Mouse (Mus musculus) embryonic facial prominence, embryonic 13.5 days (tissue): ENCODE measurements around the gene Spata25. TPM values are rescaled to one million over a fixed set of nuclear protein-coding genes. Genes with fewer than 3 reads are reported as not detected.
"Not testable (repeated sequence)": the region's sequence is repeated elsewhere in the genome, so short reads cannot be mapped to it uniquely, and the experiment has no call there.

Experiments
- ATAC-seq: fragments of 200-750 bp; cut with Nextera tagmentation; 2 replicates; pipeline ENCODE4 v1.8.0; 2017; ENCODE audit warnings: low read depth; ENCODE audit not compliant: insufficient number of reproducible peaks, insufficient read depth, low FRiP score, low TSS enrichment
- H3K27ac ChIP-seq: fragments of 300-500 bp; sonication (generic); 2 replicates; pipeline ENCODE4 v1.5.1; 2015; ENCODE audit warnings: moderate library complexity, mild to moderate bottlenecking, inconsistent platforms
- H3K27me3 ChIP-seq: fragments of 300-500 bp; sonication (generic); 2 replicates; pipeline ENCODE4 v1.6.1; 2015; ENCODE audit warnings: mild to moderate bottlenecking, inconsistent platforms
- H3K36me3 ChIP-seq: fragments of 300-500 bp; sonication (generic); 2 replicates; pipeline ENCODE4 v1.6.1; 2015; ENCODE audit warnings: mild to moderate bottlenecking, inconsistent platforms
- H3K4me1 ChIP-seq: fragments of 300-500 bp; sonication (generic); 2 replicates; pipeline ENCODE4 v1.6.1; 2015; ENCODE audit warnings: inconsistent platforms
- H3K4me2 ChIP-seq: fragments of 300-500 bp; sonication (generic); 2 replicates; pipeline ENCODE4 v1.6.1; 2015; ENCODE audit warnings: moderate library complexity, mild to moderate bottlenecking, inconsistent platforms
- H3K4me3 ChIP-seq: fragments of 300-500 bp; sonication (generic); 2 replicates; pipeline ENCODE4 v1.5.1; 2015; ENCODE audit warnings: mild to moderate bottlenecking, inconsistent platforms
- H3K9ac ChIP-seq: fragments of 300-500 bp; sonication (generic); 2 replicates; pipeline ENCODE4 v1.6.1; 2015; ENCODE audit warnings: mild to moderate bottlenecking, inconsistent platforms
- H3K9me3 ChIP-seq: fragments of 300-500 bp; sonication (generic); 2 replicates; pipeline ENCODE4 v1.6.1; 2016; ENCODE audit warnings: inconsistent platforms
- WGBS: fragments of 180-500 bp; shearing (Covaris S2); methylation state at CpG from one replicate; pipeline ENCODE4 v1.1.7; 2015; ENCODE audit warnings: mixed read lengths; 5-methylcytosine and 5-hydroxymethylcytosine counted together
- polyA plus RNA-seq: library from polyadenylated mRNA; unstranded; fragments of >200 nt; fragmentation: Nextera tagmentation; extraction: Ambion mirVana; gene quantifications from 2 replicates; pipeline ENCODE4 v1.2.1, GENCODE M21; 2015

Spata25 gene
- polyA plus RNA-seq = not detected in 2 replicates

DNA sequence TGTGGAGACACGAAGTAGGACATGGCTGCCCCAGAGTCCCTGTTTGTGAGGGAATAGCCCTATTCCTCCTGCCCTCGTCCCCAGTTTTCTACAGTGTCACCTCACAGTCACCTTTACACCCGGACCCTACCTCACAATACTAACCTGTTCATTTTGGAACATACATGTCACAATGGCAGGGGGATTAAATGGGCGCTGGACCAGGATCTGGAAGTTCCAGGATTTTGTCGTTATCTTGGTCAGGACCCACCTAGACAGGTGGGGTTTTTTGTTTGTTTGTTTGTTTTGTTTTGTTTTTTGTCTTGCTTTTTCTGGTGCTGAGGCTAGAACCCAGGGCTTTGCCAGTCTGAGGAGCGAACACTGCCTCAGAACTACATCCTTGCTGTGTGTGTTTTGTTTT, at the start of gene Spata25:
Spata25 (minus strand) TSS at position 101 of the 400 bp plus-strand sequence.
- no peak within 1 kb of the TSS for H3K27ac ChIP-seq
- H3K9ac ChIP-seq = no peak within 1 kb of the TSS
- H3K36me3 ChIP-seq = peaks cover 45% of the 10 kb centered on the region
- no peaks in the 10 kb centered on the region for H3K27me3 ChIP-seq
- peaks cover 12% of the 10 kb centered on the region for H3K4me1 ChIP-seq
- H3K4me3 ChIP-seq = no peak within 1 kb of the TSS
- H3K9me3 ChIP-seq = no peaks in the 10 kb centered on the region
- no peak for ATAC-seq
- 88% methylated on average over 6 of the region's 6 CpGs for WGBS
- no peak within 1 kb of the TSS for H3K4me2 ChIP-seq

DNA sequence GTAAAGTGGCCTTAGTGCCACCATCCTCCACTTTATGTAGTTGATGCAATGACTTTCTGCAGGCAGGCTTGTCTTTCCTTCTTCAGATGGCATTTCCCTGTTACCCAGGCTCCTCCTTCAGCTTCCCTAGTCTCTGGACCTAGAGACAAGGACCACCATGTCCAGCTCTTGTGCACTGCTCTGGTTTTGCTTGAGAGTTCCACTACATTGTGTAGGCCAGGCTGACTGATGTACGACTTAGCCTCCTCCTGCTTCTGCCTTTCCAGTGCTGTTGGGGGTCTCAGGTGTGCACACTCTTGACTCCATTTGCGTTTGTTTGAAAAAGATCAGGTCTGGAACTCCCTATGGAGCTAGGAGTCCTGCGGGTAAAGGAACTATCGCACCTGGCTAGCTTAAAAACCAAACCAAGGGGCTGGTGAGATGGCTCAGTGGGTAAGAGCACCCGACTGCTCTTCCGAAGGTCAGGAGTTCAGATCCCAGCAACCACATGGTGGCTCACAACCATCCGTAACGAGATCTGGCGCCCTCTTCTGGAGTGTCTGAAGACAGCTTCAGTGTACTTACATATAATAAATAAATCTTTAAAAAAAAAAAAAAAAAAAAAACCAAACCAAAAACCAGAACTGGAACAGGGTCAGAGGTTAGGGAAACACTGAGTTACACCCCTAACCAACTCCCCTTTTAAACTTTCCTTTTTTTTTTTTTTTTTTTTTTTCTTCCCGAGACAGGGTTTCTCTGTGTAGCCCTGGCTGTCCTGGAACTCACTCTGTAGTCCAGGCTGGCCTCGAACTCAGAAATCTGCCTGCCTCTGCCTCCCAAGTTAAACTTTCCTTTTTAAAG, 49.3 kb upstream of the Spata25 start:
- Histone ChIP-seq H3K4me1 (peaks cover 40% of the 10 kb centered on the region), H3K4me3 (peak overlapping the region; percentile 92), H3K4me2 (peak overlapping the region; percentile 94), H3K27ac (0 out of 2 replicates have a peak overlapping the region, but pooled peaks have one; percentile 22)
- not testable (repeated sequence) for H3K9me3 ChIP-seq, H3K9ac ChIP-seq, H3K27me3 ChIP-seq, H3K36me3 ChIP-seq, ATAC-seq
- WGBS = 73% methylated on average over 11 of the region's 11 CpGs

GRCm38 (mm10) chr2:164875648-164876047, 47.3 kb upstream of the Spata25 start:
- not testable (repeated sequence) for H3K9me3 ChIP-seq, H3K36me3 ChIP-seq, H3K9ac ChIP-seq, H3K27me3 ChIP-seq, ATAC-seq, H3K4me2 ChIP-seq, H3K4me3 ChIP-seq
- Histone ChIP-seq H3K27ac (0 out of 2 replicates have a peak overlapping the region, but pooled peaks have one; percentile 81), H3K4me1 (peaks cover 32% of the 10 kb centered on the region)
- 48% methylated on average over 2 of the region's 2 CpGs for WGBS

DNA sequence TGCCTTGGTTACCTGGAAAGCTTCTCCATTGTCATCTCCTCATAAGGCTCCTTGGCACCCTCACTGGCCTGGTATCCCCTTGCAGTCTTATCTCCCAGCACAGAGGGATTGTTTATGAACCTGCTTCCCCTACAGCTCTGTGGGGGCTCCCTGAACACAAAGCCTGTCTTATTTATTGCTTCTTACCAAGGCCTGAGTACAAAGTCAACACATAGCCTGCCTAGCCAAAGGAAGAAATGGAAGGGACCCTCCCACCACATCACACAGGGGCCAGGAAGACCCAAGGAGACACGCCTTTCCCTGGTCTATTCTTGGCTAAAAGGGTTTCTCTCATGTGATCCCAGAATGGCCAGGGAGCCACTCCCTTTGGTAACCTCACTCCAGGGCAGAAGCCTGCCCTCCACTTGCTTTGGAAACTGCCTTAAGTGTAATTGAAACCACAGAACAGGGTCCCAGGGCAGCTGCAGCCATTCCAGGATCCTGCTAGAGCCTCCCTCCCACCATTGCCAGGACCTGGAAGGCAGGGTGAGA, 46.0 kb upstream of the Spata25 start:
- H3K9me3 ChIP-seq = no peaks in the 10 kb centered on the region
- WGBS = 12% methylated on average over 1 of the region's 1 CpGs
- H3K4me3 ChIP-seq = no peak overlapping the region
- peaks cover 26% of the 10 kb centered on the region for H3K4me1 ChIP-seq
- no peaks in the 10 kb centered on the region for H3K27me3 ChIP-seq
- H3K36me3 ChIP-seq = no peaks in the 10 kb centered on the region
- no peak for ATAC-seq
- H3K27ac ChIP-seq = peak overlapping the region; percentile 81
- H3K4me2 ChIP-seq = no peak overlapping the region; the same call in 1 of the 2 replicates
- no peak overlapping the region for H3K9ac ChIP-seq

- 66% methylated on average over 3 of the region's 3 CpGs for WGBS
- Histone ChIP-seq H3K27me3 (no peaks in the 10 kb centered on the region), H3K36me3 (no peaks in the 10 kb centered on the region), H3K9me3 (no peaks in the 10 kb centered on the region), H3K4me1 (peaks cover 26% of the 10 kb centered on the region), H3K9ac (no peak overlapping the region), H3K4me2 (no peak overlapping the region; the same call in 1 of the 2 replicates), H3K27ac (peak overlapping the region; percentile 81), H3K4me3 (no peak overlapping the region)
- no peak for ATAC-seq
These were observed 45.3 kb upstream of the Spata25 start for GRCm38 (mm10) chr2:164873621-164874020.

- Histone ChIP-seq H3K9me3 (peaks cover 9% of the 10 kb centered on the region; the same call in 1 of the 2 replicates), H3K36me3 (no peaks in the 10 kb centered on the region), H3K9ac (no peak overlapping the region), H3K27me3 (no peaks in the 10 kb centered on the region), H3K4me3 (no peak overlapping the region), H3K4me1 (peaks cover 20% of the 10 kb centered on the region), H3K4me2 (no peak overlapping the region), H3K27ac (no peak overlapping the region)
- no peak for ATAC-seq
- WGBS = 62% methylated on average over 6 of the region's 6 CpGs
These were observed 43.4 kb upstream of the Spata25 start for GRCm38 (mm10) chr2:164871602-164872303.

GRCm38 (mm10) chr2:164868491-164868890, 40.2 kb upstream of the Spata25 start:
- Histone ChIP-seq H3K4me3 (no peak overlapping the region), H3K4me2 (no peak overlapping the region), H3K36me3 (no peaks in the 10 kb centered on the region), H3K4me1 (peaks cover 4% of the 10 kb centered on the region; the same call in 1 of the 2 replicates), H3K27me3 (no peaks in the 10 kb centered on the region), H3K9ac (no peak overlapping the region), H3K27ac (no peak overlapping the region), H3K9me3 (peaks cover 9% of the 10 kb centered on the region; the same call in 1 of the 2 replicates)
- 74% methylated on average over 7 of the region's 7 CpGs for WGBS
- ATAC-seq = no peak

DNA sequence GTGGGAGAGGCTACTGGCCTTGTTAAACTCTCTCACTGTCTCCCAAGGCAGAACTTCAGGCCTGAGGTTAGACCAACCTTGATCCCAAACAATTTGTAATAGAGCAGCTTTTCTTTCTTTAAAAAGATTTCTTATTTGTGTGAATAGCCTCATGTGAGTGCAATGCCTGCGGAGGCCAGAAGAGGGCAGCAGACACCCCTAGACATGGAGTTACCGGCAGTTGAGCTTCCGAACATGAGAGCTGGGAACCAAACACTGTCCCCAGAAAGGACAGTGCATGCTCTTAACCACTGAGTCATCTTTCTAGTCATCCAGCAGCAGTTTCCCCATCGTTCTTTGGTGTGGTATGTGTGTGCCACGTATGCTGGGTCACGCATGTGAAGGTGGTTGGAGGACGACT, 39.2 kb upstream of the Spata25 start:
- Histone ChIP-seq H3K9me3 (peaks cover 9% of the 10 kb centered on the region; the same call in 1 of the 2 replicates), H3K27me3 (no peaks in the 10 kb centered on the region), H3K4me3 (no peak overlapping the region), H3K36me3 (no peaks in the 10 kb centered on the region), H3K4me1 (peaks cover 5% of the 10 kb centered on the region), H3K9ac (no peak overlapping the region), H3K4me2 (no peak overlapping the region), H3K27ac (0 out of 2 replicates have a peak overlapping the region, but pooled peaks have one; percentile 14)
- no peak for ATAC-seq
- WGBS = 91% methylated on average over 7 of the region's 7 CpGs

DNA sequence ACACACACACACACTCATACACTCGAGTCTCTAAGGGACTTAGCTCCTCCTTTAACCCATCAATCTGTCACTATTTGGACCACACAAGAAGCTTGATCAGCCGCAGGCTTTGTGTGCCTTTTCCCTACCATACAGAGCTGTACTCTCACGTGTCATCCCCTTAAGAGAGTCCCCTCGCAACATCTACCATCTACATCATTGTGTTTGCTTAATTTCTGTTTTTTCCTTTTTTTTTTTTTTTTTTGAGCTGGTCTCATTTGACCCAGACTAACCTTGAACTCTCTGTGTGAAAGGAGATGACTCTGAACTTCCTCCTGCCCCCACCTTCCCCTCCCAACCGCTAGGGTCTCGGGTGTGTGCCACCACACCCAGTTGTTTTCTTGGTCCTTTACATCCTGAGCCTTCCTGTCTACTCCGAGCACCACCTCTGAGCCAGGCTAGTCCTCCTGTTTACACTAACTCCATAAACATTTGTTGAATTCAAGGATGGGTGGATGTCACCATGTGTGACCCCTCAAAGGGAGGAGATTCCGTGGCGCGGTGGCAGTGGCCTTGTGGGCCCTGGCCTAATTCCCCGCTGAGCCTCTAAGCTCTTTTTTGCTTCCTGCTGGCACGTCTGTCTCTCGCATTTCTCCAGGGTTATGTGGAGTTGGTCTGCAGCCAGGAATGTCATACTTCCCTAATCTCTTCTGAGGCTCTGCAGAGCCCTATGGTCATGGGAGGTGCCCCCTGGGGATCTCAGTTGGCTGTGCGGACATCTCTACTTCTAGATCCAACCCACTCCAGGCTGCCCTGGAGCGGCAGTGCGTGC, 38.6 kb upstream of the Spata25 start:
- Histone ChIP-seq H3K36me3 (no peaks in the 10 kb centered on the region), H3K27ac (0 out of 2 replicates have a peak overlapping the region, but pooled peaks have one; percentile 14), H3K27me3 (no peaks in the 10 kb centered on the region), H3K9ac (no peak overlapping the region), H3K4me3 (no peak overlapping the region), H3K4me2 (no peak overlapping the region), H3K4me1 (peaks cover 11% of the 10 kb centered on the region), H3K9me3 (peaks cover 9% of the 10 kb centered on the region; the same call in 1 of the 2 replicates)
- no peak for ATAC-seq
- WGBS = 57% methylated on average over 16 of the region's 16 CpGs

GRCm38 (mm10) chr2:164864593-164864992, 36.3 kb upstream of the Spata25 start:
- H3K4me1 ChIP-seq = peaks cover 16% of the 10 kb centered on the region
- no peak for ATAC-seq
- no peak overlapping the region for H3K27ac ChIP-seq
- H3K4me2 ChIP-seq = no peak overlapping the region
- WGBS = 70% methylated on average over 4 of the region's 4 CpGs
- no peaks in the 10 kb centered on the region for H3K27me3 ChIP-seq
- H3K9me3 ChIP-seq = peaks cover 9% of the 10 kb centered on the region; the same call in 1 of the 2 replicates
- H3K4me3 ChIP-seq = no peak overlapping the region
- H3K36me3 ChIP-seq = no peaks in the 10 kb centered on the region
- H3K9ac ChIP-seq = no peak overlapping the region

DNA sequence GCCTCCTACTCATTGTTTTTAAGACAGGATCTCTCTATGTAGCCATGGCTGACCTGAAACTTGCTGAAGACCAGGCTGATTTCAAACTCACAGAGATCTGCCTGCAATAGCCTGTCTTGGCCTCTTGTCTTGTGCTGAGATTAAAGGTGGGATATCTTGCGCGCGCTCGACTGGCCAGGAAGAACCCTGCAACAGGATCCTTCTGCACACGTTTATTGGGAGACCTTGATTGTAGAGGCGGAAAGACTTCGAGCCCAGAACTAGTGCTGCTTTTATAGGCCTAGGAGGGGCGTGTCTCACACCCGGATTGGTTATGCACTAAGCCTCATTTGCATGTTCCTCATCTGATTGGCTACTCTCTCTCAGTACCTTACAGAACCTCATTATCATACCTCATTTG, 35.1 kb upstream of the Spata25 start:
- not testable (repeated sequence) for H3K4me2 ChIP-seq, H3K9me3 ChIP-seq, H3K27ac ChIP-seq, H3K27me3 ChIP-seq, H3K4me3 ChIP-seq, H3K9ac ChIP-seq, H3K36me3 ChIP-seq, ATAC-seq
- peaks cover 25% of the 10 kb centered on the region for H3K4me1 ChIP-seq
- 87% methylated on average over 9 of the region's 9 CpGs for WGBS
